Mouse (Mus musculus) liver, embryonic 14.5 days (tissue): ENCODE results near the gene Dynll2.

Experiments
- CTCF ChIP-seq: IDR thresholded peaks from 2 replicates; pipeline ENCODE4 v1.5.1; 2016; ENCODE audit warnings: antibody characterized with exemption, low read depth, control low read depth
- EP300 ChIP-seq: IDR thresholded peaks from 2 replicates; pipeline ENCODE4 v1.6.1; 2016; ENCODE audit warnings: antibody characterized with exemption, low read depth

DNA sequence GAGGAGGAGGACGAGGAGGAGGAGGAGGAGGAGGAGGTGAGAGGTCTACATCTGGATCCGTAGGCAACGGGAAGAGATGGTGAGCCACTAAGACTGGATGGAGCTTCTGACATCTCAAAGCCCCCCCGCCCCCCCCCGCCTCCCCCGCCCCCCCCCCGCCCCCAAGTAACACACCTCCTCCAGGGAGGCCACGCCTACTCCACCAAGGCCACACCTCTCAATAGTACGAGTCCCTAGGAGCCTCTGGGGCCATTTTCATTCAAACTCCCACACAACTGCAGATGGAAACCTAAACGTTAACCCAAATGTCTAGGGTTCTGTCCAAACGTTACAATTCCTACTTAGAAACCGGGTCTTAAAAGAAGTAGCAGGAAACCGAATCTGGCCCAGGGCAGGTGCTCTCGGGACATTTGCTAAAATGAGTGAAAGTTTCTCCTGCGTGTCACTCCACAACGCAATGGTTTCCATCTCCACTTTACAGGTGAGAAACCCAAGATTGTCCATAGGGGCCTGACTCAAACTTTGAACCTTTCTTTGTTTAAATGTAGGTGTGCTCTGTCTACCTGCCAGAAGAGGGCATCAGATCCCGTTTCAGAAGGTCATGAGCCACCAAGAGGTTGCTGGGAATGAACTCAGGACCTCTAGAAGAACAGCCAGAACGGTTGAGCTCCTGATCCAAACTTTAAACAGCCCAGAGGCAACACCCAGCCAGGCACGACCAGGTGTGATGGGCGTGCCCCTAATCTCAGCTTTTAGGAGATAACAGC is 18.8 kb downstream of the Dynll2 start:
- TF ChIP-seq CTCF = peak; percentile 24; the same call in 1 of the 2 replicates
- TF ChIP-seq EP300 = no peak
